Mouse (Mus musculus) C2C12 (cell line): ENCODE results near the gene Armc9. TPM values are rescaled to one million over a fixed set of nuclear protein-coding genes. Genes with fewer than 3 reads are reported as not detected.

Experiments used
- H3K27me3 ChIP-seq: one replicate; pipeline ENCODE4 v1.6.1; 2011; ENCODE audit not compliant: control insufficient read depth, insufficient read depth, insufficient read length
- H3K36me3 ChIP-seq: one replicate; pipeline ENCODE4 v1.6.1; 2011; ENCODE audit not compliant: control insufficient read depth, insufficient read depth
- H3K4me3 ChIP-seq: one replicate; pipeline ENCODE4 v1.5.1; 2011; ENCODE audit warnings: mild to moderate bottlenecking, control low read depth; ENCODE audit not compliant: poor library complexity, insufficient read depth, severe bottlenecking
- H3K79me2 ChIP-seq: one replicate; pipeline ENCODE4 v1.6.1; 2011; ENCODE audit not compliant: control insufficient read depth, insufficient read depth
- H3K79me3 ChIP-seq: one replicate; pipeline ENCODE4 v1.6.1; 2011; ENCODE audit warnings: low read depth, control low read depth
- H3ac ChIP-seq: one replicate; pipeline ENCODE3; 2011; ENCODE audit warnings: low read depth; ENCODE audit not compliant: control insufficient read depth, insufficient read length
- CEBPB ChIP-seq: IDR thresholded peaks from one replicate; pipeline ENCODE4 v1.6.1; 2011; ENCODE audit warnings: low read depth, mild to moderate bottlenecking, control low read depth, moderate library complexity
- CTCF ChIP-seq: IDR thresholded peaks from one replicate; pipeline ENCODE4 v1.5.1; 2011; ENCODE audit not compliant: control insufficient read depth, insufficient read depth, insufficient read length
- FOSL1 ChIP-seq: IDR thresholded peaks from one replicate; pipeline ENCODE4 v1.8.0; 2011; ENCODE audit warnings: mild to moderate bottlenecking, low read length; ENCODE audit not compliant: poor library complexity, insufficient read depth, severe bottlenecking
- MAX ChIP-seq: IDR thresholded peaks from one replicate; pipeline ENCODE4 v1.6.1; 2011; ENCODE audit warnings: mild to moderate bottlenecking, control low read depth
- MYOD1 ChIP-seq: IDR thresholded peaks from one replicate; pipeline ENCODE4 v1.6.1; 2011; ENCODE audit warnings: low read depth; ENCODE audit not compliant: control insufficient read depth, insufficient read length
- MYOG ChIP-seq: IDR thresholded peaks from one replicate; pipeline ENCODE4 v1.6.1; 2011; ENCODE audit not compliant: control insufficient read depth, insufficient read length; ENCODE audit errors: extremely low read depth
- USF1 ChIP-seq: IDR thresholded peaks from one replicate; pipeline ENCODE4 v1.6.1; 2011; ENCODE audit warnings: low read depth, mild to moderate bottlenecking, control low read depth, moderate library complexity
- polyA plus RNA-seq: library from polyadenylated mRNA; unstranded; fragments of >200 nt; fragmentation: generic; extraction: Trizol; gene quantifications from one replicate; pipeline ENCODE4 v1.2.1, GENCODE M21; 2012; ENCODE audit warnings: missing spikeins

Armc9 gene
- polyA plus RNA-seq, 1 experiment = 5.6 TPM

DNA sequence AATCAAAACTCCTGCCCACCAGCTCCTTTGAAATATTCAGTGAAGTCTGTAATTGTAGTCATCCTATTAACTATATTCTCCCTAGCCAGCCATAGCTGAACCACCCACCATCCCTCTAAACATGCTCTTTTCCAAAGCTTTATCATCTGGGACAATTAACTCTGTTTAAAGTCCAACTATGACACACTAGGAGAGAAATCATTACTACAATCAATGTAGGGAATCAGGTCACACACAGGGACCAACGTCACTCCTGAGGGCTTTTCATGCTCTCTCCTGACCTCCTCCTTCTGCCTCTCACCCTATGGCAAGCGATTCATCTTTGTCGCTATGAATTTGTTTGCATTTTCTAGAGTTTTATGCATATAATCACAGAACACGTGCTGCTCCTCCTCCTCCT lies 132.9 kb downstream of the Armc9 start:
- Histone ChIP-seq H3K4me3 (no peak overlapping the region), H3K27me3 (no peaks in the 10 kb centered on the region), H3ac (no peak overlapping the region), H3K79me3 (no peaks in the 10 kb centered on the region), H3K36me3 (no peaks in the 10 kb centered on the region), H3K79me2 (no peaks in the 10 kb centered on the region)
- TF ChIP-seq MYOG (no peak), MAX (no peak), USF1 (no peak), FOSL1 (no peak), MYOD1 (no peak), CEBPB (no peak), CTCF (no peak)

DNA sequence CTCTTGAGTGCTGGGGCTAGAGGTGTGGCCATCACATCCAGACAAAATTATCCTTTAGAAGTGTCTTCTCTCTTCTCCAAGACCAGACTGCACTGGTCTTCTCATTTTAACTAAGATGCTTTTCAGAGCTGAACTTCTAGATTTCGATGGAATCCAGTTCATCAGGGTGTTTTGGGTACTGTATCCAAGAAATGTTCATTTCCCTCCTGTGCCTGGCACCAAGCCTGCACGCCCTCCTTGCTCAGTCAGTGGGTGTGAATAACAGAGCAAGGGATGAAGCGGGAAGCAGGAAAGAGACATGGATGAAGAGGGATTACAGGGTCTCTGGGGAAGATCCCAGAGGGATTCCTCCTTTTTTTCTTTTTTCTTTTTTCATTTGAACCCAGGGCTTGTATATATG lies 135.9 kb downstream of the Armc9 start:
- no peaks in the 10 kb centered on the region for H3K79me2 ChIP-seq
- TF ChIP-seq MAX (no peak), MYOD1 (no peak), CTCF (no peak), USF1 (no peak), MYOG (no peak), CEBPB (no peak), FOSL1 (no peak)
- no peaks in the 10 kb centered on the region for H3K36me3 ChIP-seq
- no peak overlapping the region for H3ac ChIP-seq
- H3K4me3 ChIP-seq = no peak overlapping the region
- no peaks in the 10 kb centered on the region for H3K27me3 ChIP-seq
- no peaks in the 10 kb centered on the region for H3K79me3 ChIP-seq

DNA sequence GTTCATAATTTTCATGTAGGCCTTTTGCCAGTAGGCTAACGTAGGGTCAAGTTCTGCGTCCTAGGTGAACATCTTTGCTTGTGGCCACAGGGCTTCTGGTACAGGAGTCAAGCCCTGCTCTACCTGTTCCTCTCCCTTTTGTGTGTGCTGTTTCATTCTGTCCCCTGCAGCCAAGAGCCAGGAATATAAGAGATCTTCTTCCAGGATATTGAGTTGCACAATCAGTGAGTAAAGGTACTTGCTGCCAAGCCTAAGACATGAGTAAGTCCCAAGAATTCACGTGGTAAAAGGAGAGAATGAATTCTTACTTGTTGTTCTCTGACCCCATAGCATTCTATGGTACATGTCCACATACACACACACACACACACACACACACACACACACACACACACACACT lies 138.5 kb downstream of the Armc9 start:
- Histone ChIP-seq H3K36me3 (no peaks in the 10 kb centered on the region), H3ac (no peak overlapping the region), H3K4me3 (no peak overlapping the region), H3K27me3 (no peaks in the 10 kb centered on the region), H3K79me2 (no peaks in the 10 kb centered on the region), H3K79me3 (no peaks in the 10 kb centered on the region)
- TF ChIP-seq MAX (no peak), MYOG (no peak), CEBPB (peak; percentile 77), MYOD1 (no peak)

DNA sequence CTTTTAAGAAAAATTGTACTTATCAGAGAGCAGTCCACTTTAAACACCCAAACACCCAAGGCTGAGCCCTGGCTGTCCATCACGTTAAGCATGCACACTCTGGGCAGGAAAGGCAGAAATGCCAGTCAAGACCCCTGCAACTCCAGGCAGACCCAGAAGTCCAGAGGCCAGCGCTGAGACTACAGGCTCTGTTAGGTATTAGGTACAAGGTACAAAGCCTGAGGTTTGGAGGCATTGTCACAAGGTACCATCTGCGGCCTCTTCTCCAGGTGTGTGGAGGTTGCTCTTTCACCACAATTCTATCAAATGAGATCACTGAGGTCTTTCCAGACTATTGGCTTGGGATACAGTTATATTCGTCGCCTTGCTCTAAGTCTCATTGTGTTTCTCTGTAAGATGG lies 139.3 kb downstream of the Armc9 start:
- Histone ChIP-seq H3K27me3 (no peaks in the 10 kb centered on the region), H3ac (no peak overlapping the region), H3K79me2 (no peaks in the 10 kb centered on the region), H3K36me3 (no peaks in the 10 kb centered on the region), H3K79me3 (no peaks in the 10 kb centered on the region), H3K4me3 (no peak overlapping the region)
- TF ChIP-seq FOSL1 (no peak), CTCF (no peak), CEBPB (no peak), MYOG (no peak), MAX (no peak), MYOD1 (no peak), USF1 (no peak)

DNA sequence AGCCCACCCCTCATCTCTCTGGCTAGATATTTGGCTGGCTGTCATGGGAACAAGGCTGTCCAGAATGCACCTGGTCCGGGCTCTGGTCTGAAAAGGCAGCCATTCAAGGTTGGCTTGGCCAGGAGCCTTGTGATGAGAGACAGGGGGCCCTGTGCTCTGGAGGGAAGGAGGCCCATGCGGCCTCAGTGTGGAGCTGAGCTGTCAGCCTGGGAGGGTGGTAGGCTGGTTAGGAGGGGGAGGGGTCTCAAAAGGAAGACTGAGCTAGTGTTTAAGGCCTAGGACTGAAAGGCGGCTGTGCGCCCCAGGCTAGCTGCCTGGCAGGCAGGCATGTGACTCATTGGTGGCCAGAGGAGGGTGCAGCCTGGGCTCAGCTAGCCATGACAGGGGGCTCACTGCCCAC lies 139.9 kb downstream of the Armc9 start:
- no peak for TF ChIP-seq FOSL1
- no peak for TF ChIP-seq MAX
- TF ChIP-seq USF1 = no peak
- TF ChIP-seq MYOD1 = no peak
- no peak for TF ChIP-seq MYOG
- no peak for TF ChIP-seq CTCF
- TF ChIP-seq CEBPB = no peak
- Histone ChIP-seq H3K27me3 (no peaks in the 10 kb centered on the region), H3K79me3 (no peaks in the 10 kb centered on the region), H3ac (no peak overlapping the region), H3K4me3 (no peak overlapping the region), H3K36me3 (no peaks in the 10 kb centered on the region), H3K79me2 (no peaks in the 10 kb centered on the region)

DNA sequence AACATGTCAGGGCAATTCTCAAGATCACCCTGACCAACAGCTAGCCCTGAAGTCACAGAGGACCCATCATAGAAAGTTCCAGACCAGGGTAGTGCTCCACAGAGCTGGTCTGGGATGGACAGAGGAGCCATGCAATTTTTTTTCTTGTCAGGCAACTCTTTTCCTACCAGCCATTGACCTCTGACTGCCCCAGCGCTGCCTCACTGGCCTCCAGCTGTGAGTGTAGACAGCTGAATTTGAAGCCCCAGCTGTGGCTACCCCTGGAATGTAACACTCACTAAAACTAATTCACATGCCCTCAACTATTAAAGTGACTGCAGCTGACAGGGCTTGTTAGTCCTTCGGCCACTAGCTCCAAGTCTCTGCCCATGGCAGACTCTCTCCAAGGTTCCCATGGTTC lies 145.5 kb downstream of the Armc9 start:
- H3K4me3 ChIP-seq = no peak overlapping the region
- no peak overlapping the region for H3ac ChIP-seq
- peak; percentile 75 for TF ChIP-seq MYOD1
- TF ChIP-seq CEBPB = no peak
- no peaks in the 10 kb centered on the region for H3K36me3 ChIP-seq
- H3K79me3 ChIP-seq = no peaks in the 10 kb centered on the region
- no peaks in the 10 kb centered on the region for H3K79me2 ChIP-seq
- H3K27me3 ChIP-seq = no peaks in the 10 kb centered on the region
